7 mouse cellular contexts compared by ENCODE assay signal in genomic region chr5:24623986-24624821, GRCm38 (mm10). TPM values are rescaled to one million over a fixed set of nuclear protein-coding genes. Genes with fewer than 3 reads are reported as not detected.
DNase-seq lines count a peak whose midpoint lies in the region; ATAC-seq and TF ChIP-seq lines count a peak whose summit lies in the region.

Smarcd3 (minus strand) TSS chr5:24624411.

- no peak for TF ChIP-seq POLR2A in testis, adult 2 months (IDR thresholded peaks at IDR 0.05; ENCODE audit: control insufficient read depth, low read depth, low read length)

- no peaks in the 10 kb centered on the region for H3K36me3 ChIP-seq in midbrain, embryonic 12.5 days
- H3K36me3 ChIP-seq in testis, adult 2 months (ENCODE audit: control insufficient read depth, insufficient read depth, low read length) = no peaks in the 10 kb centered on the region

- peak within 1 kb of the TSS; percentile 58 for H3K4me3 ChIP-seq in midbrain, embryonic 12.5 days
- H3K4me3 ChIP-seq in testis, adult 2 months (ENCODE audit: control insufficient read depth, low read depth, low read length) = peak within 1 kb of the TSS; percentile 64

- peak; percentile 85 for ATAC-seq in frontal cortex, adult (ENCODE audit: low TSS enrichment)
- peak; percentile 88 for ATAC-seq in midbrain, embryonic 12.5 days (ENCODE audit: low FRiP score, low read depth)

- WGBS in midbrain, embryonic 12.5 days = 3% methylated on average over 37 of the region's 37 CpGs

- peak; percentile 59 for DNase-seq in adrenal gland, adult 2 months
- peak; percentile 96 for DNase-seq in cerebellum, adult 8-10 months
- DNase-seq in heart, postnatal 4 days = peak; percentile 53
- peak; percentile 81 to 84 for DNase-seq in layer of hippocampus, postnatal 14 days (ENCODE audit: low spot score in 2 of 2)

- no peaks in the 10 kb centered on the region for H3K9me3 ChIP-seq in midbrain, embryonic 12.5 days

- H3K27me3 ChIP-seq in midbrain, embryonic 12.5 days = peaks cover 46% of the 10 kb centered on the region
- no peaks in the 10 kb centered on the region for H3K27me3 ChIP-seq in testis, adult 2 months (ENCODE audit: control insufficient read depth, insufficient read depth, low read length)

- 0 out of 2 replicates have a peak within 1 kb of the TSS, but pooled peaks have one; percentile 17 for H3K27ac ChIP-seq in midbrain, embryonic 12.5 days (replicated peaks)
- H3K27ac ChIP-seq in testis, adult 2 months (ENCODE audit: control insufficient read depth, insufficient read depth, low read depth, low read length) = peak within 1 kb of the TSS; percentile 2; the same call in 1 of the 2 replicates

- peaks cover 19% of the 10 kb centered on the region for H3K4me1 ChIP-seq in midbrain, embryonic 12.5 days
- H3K4me1 ChIP-seq in testis, adult 2 months (ENCODE audit: control insufficient read depth, insufficient read depth, low read length) = peaks cover 8% of the 10 kb centered on the region

- peak within 1 kb of the TSS; percentile 76 for H3K9ac ChIP-seq in midbrain, embryonic 12.5 days (replicated peaks)

- no peak for TF ChIP-seq CTCF in testis, adult 2 months (IDR thresholded peaks at IDR 0.05; ENCODE audit: control insufficient read depth, insufficient read depth, insufficient replicate concordance, low read depth, low read length)

- H3K4me2 ChIP-seq in midbrain, embryonic 12.5 days (replicated peaks) = peak within 1 kb of the TSS; percentile 80

RNA-seq across cellular contexts. Expression of gene Smarcd3, which starts in this region (rescaled TPM):
- total RNA-seq in adrenal gland, adult 2 months (2021) = 10 to 100 TPM; 14.2 to 25.0 TPM
- 53.1 and 71.3 TPM in 2 replicates for polyA plus RNA-seq in adrenal gland, adult 2 months (2012; rRNA removed)
- 10 to 100 TPM; 89.7 to 96.9 TPM for total RNA-seq in heart, postnatal 4 days (2021)
- 100 to 1,000 TPM; 112 to 113 TPM for total RNA-seq in layer of hippocampus, postnatal 14 days (2021)
- polyA plus RNA-seq in midbrain, embryonic 12.5 days (2016; fragmentation: Nextera tagmentation; extraction: Ambion mirVana) = 108 and 120 TPM in 2 replicates
- 5.0 and 16.5 TPM in 2 replicates for polyA plus RNA-seq in testis, adult 2 months (2012; rRNA removed)

Comparison
In these comparisons a context has a peak if more than half of its experiments do, and no peak if none do; other contexts are left out.
1. Peak in every context shown above with its lines: DNase-seq, ATAC-seq, H3K4me3 ChIP-seq and H3K27ac ChIP-seq.